13 mouse cellular contexts compared by ENCODE assay signal in the genomic region with DNA sequence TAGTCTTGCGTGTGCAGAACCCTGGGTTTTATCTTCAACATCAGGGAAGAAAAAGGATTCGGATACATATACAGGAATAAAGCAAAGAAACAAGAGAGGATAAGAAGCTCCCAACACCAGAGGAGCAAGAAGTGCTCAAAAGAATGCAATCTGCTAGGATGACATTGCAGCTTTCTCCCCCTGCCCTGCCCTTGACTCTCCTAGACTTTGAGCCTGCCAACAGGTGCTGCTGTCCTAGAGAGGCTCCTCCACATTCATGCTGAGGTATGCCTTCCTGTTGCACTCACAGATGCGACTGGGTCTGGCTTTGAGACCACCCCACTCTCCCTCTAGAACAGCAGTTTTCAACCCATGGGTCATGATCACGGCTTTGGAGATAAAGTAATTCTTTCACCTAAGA.
DNase-seq lines count a peak whose midpoint lies in the region; ATAC-seq and TF ChIP-seq lines count a peak whose summit lies in the region.
"Had no signal": no experiment of that assay in that cellular context is flagged by ENCODE, and none has a peak within 500 bp of the region (broad histone marks: within the 10 kb centered on the region; RNA-seq: fewer than 3 reads in every experiment).

No protein-coding gene starts in this region.

- no peak for DNase-seq in heart, postnatal 10 days
- no peak for DNase-seq in liver, postnatal 0 days
- DNase-seq in liver (no peak), ES-CJ7 (ENCODE audit: low read depth, low spot score) (peak; percentile 61)
- peak; percentile 45 for DNase-seq in induced T-regulatory cell, adult 2 months (ENCODE audit: low read depth)
- no peak for DNase-seq in urinary bladder, postnatal 14 days (ENCODE audit: low spot score)
- no peak for DNase-seq in retina, postnatal 1 day
- DNase-seq: adrenal gland, adult 2 months; cerebellum, adult 11 months; gastrocnemius, postnatal 14 days; kidney, adult 18-20 months had no signal

- TF ChIP-seq EP300 in liver, postnatal 0 days (IDR thresholded peaks at IDR 0.05; ENCODE audit: low read depth) = no peak

- no peak for TF ChIP-seq CTCF in liver, postnatal 0 days (IDR thresholded peaks at IDR 0.05; ENCODE audit: low read depth)

- H3K4me3 ChIP-seq in heart, embryonic 13.5 days = no peak overlapping the region
- no peak overlapping the region for H3K4me3 ChIP-seq in liver, postnatal 0 days (ENCODE audit: low read depth, low read length)
- H3K4me3 ChIP-seq: liver, embryonic 15.5 days had no signal

- peak overlapping the region; percentile 68 for H3K27ac ChIP-seq in heart, embryonic 13.5 days (replicated peaks)
- H3K27ac ChIP-seq in liver, postnatal 0 days (ENCODE audit: low read depth) = 0 out of 2 replicates have a peak overlapping the region, but pooled peaks have one; percentile 0
- H3K27ac ChIP-seq: liver, embryonic 15.5 days had no signal

- peaks cover 96% of the 10 kb centered on the region for H3K4me1 ChIP-seq in heart, embryonic 13.5 days
- H3K4me1 ChIP-seq in liver, postnatal 0 days (ENCODE audit: insufficient read depth) = peaks cover 58% of the 10 kb centered on the region

- peak overlapping the region; percentile 56; the same call in 1 of the 2 replicates for H3K9ac ChIP-seq in heart, embryonic 13.5 days
- H3K9ac ChIP-seq in liver, postnatal 0 days (replicated peaks) = no peak overlapping the region
- H3K9ac ChIP-seq: liver, embryonic 15.5 days had no signal

- no peaks in the 10 kb centered on the region for H3K9me3 ChIP-seq in heart, embryonic 13.5 days
- no peaks in the 10 kb centered on the region for H3K9me3 ChIP-seq in liver, postnatal 0 days (ENCODE audit: low read length)
- H3K9me3 ChIP-seq: liver, embryonic 15.5 days had no signal

- no peak for ATAC-seq in heart, embryonic 13.5 days (ENCODE audit: extremely low read depth, insufficient number of reproducible peaks, low FRiP score, low TSS enrichment)
- ATAC-seq in liver, postnatal 0 days = no peak

- WGBS in heart, embryonic 13.5 days = 51% methylated on average over 4 of the region's 4 CpGs
- WGBS in liver, postnatal 0 days (ENCODE audit: insufficient replicate concordance) = 67% methylated on average over 4 of the region's 4 CpGs

- intact Hi-C loops in heart, postnatal 10 days (cut with DNase I) = no loop called here

- H3K36me3 ChIP-seq in heart, embryonic 13.5 days = peaks cover 7% of the 10 kb centered on the region; the same call in 1 of the 2 replicates
- H3K36me3 ChIP-seq in liver, postnatal 0 days (replicated peaks; ENCODE audit: insufficient read depth, low read length) = 0 out of 2 replicates have a peak, but pooled peaks cover 2% of the 10 kb centered on the region
- H3K36me3 ChIP-seq: liver, embryonic 15.5 days had no signal

- H3K27me3 ChIP-seq in heart, embryonic 13.5 days (replicated peaks) = no peaks in the 10 kb centered on the region
- no peaks in the 10 kb centered on the region for H3K27me3 ChIP-seq in liver, postnatal 0 days (ENCODE audit: insufficient read depth, low read length)
- H3K27me3 ChIP-seq: liver, embryonic 15.5 days had no signal

- H3K4me2 ChIP-seq in heart, embryonic 13.5 days = no peak overlapping the region
- no peak overlapping the region for H3K4me2 ChIP-seq in liver, postnatal 0 days (ENCODE audit: low read depth, low read length)
- H3K4me2 ChIP-seq: liver, embryonic 15.5 days had no signal

Comparison
In these comparisons a context has a peak if more than half of its experiments do, and no peak if none do; other contexts are left out.
1. DNase-seq: peak in ES-CJ7 (single experiment) and induced T-regulatory cell, adult 2 months (single experiment); none in heart, postnatal 10 days (0 of 2), liver, postnatal 0 days (single experiment), liver (single experiment), urinary bladder, postnatal 14 days (single experiment) and retina, postnatal 1 day (single experiment).